Mouse (Mus musculus): ENCODE results near the gene Pwp2. TPM values are rescaled to one million over a fixed set of nuclear protein-coding genes. Genes with fewer than 3 reads are reported as not detected.
"Not testable (repeated sequence)": the region's sequence is repeated elsewhere in the genome, so short reads cannot be mapped to it uniquely, and the experiment has no call there.

Pwp2 gene
- polyA plus RNA-seq, 1 experiment = 7.9 TPM

DNA sequence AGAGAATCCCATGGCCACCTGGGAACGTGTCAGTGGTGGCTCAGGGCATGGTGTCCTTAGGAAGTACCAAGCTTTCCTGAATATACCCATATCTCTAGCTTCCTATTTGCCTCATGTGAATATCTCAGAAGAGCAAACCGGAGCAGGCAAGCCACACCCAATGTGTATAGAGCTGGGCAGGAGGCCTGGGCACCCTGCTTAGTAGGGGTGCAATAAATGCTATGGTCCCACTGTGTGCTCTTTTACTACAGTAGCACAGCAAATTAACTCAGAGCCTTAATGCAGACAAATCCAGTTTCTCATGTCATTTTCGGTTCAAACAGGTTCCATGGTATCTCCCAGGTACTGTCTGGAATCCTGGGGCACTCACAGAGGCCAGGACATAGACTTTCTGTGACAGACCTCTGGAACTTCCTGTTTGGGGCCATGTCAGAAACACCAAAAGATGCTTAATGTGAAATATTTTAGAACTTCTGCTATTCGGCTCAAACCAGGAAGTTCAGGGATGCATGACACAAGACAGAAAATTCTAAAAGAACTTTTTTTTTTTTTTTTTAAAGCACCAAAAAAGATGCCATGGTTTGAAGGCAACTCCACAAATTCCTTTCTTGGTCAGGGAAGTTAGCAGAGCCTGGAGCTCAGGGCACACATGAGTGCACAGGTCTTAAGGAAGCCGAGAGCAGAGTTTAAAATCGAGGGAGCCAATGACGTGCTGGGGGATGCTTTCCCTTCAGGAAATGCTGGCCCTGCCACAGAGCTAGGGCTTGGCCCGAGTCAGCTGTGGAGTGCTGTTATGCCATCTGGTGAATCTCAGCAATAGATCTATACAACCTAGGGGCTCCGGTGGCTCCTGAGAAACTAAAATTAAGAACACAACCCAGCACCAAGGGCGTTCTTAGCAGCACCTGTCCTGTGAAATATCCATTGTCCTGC lies 35.8 kb downstream of the Pwp2 start:
- no peak for DNase-seq (ENCODE audit: low read depth, low spot score)
- 74% methylated on average over 10 of the region's 10 CpGs for WGBS

DNA sequence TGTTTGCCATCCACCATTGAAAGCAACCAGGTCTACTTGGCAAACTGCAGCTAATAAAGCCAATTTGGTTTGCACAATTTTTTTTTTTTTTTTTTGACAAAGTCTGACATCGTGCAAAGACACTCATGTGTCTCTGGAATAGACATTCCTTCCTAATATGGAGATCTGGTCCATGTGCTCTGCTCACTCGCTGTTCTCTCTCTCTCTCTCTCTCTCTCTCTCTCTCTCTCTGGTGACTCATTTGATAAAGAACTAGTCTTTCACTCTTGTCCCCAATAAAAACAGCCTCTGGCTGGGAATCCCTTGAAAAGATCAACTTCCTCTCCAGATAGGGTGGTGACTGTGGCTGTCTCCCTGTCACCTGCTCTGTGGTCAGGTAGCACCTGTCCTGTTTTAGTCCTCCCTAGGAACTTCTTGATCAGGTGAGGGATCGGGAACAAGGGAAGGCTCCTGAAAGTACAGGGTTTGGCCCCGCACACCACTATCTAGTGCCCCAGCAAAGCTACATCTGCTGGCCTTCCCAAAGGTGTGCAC lies 37.0 kb downstream of the Pwp2 start:
- 18% methylated on average over 4 of the region's 4 CpGs for WGBS
- DNase-seq (ENCODE audit: low read depth, low spot score) = no peak

DNA sequence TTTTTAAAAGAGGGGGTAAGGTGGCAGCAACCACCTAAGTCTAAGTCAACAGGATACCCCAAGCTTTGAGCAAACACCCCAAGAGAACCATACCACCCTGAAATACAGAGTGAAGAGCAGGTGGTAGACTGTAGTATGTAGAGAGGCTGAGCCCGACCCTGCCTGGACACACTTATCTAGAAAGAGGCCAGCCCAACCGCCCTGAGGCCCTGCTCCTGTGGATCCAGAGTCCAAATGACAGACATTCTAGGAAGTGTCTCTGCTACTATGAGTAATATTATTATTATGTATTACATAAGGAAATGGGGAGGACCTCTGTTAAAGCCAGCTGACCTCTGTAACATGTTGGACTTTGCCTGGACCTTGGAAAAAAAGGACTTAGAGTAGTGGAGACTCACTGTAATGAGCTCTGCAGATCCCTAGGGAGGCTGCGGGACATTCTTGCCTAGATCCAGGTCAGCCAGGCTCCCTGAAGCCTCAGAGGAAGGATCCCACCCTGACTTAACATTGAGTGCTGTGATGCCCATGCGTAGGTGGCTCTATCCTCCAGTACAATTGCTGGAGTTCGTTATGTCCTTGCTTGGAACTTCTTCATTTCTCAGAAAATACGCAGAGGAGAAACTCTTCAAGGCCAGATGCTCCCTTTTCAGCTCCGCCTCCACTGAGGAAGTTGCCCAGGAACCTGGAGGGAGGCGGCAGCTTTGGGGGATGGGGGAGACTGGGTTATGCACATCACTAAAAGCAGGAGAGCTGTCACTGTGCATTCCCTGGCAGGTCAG lies 41.0 kb downstream of the Pwp2 start:
- 45% methylated on average over 8 of the region's 8 CpGs for WGBS
- DNase-seq (ENCODE audit: low read depth, low spot score) = no peak

DNA sequence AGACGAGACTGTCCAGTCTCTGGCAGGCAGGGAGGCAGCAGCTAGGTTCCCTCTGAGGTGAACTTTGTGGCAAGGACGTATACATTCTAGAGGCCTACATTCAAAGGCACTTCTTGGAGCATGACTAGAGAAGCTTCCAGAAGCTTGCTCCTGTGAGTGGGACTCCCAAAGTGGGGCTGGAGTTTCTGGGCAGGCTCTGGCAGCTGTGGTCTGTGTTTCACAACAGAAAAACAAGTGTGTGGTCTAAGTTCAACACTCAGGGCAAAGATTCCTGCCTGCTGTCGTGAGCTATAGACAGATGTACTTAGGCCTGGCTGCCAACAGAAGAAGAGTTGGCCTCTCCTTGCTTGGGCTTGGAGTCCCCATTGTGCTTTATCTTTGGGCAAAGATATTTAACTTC lies 44.1 kb downstream of the Pwp2 start:
- WGBS = 77% methylated on average over 3 of the region's 3 CpGs
- DNase-seq (ENCODE audit: low read depth, low spot score) = no peak

DNA sequence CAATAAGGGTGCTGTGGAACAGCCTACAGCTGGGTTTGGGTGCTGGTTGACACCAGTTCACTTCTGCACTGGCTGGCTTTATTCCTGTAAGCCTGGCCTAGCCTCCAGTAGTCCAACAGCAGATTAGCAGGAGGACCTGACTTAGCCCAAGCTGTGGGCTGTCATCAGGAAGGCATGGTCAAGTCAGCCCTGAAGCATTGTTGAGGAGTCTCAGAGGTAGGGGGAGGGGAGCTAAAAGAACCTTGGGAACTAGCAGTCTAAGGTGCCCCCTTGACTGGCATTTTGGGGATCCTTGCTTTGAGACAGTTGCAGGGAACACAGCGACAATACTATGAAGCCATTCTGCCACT lies 44.7 kb downstream of the Pwp2 start:
- no peak for DNase-seq (ENCODE audit: low read depth, low spot score)
- 86% methylated on average over 1 of the region's 1 CpGs for WGBS

DNA sequence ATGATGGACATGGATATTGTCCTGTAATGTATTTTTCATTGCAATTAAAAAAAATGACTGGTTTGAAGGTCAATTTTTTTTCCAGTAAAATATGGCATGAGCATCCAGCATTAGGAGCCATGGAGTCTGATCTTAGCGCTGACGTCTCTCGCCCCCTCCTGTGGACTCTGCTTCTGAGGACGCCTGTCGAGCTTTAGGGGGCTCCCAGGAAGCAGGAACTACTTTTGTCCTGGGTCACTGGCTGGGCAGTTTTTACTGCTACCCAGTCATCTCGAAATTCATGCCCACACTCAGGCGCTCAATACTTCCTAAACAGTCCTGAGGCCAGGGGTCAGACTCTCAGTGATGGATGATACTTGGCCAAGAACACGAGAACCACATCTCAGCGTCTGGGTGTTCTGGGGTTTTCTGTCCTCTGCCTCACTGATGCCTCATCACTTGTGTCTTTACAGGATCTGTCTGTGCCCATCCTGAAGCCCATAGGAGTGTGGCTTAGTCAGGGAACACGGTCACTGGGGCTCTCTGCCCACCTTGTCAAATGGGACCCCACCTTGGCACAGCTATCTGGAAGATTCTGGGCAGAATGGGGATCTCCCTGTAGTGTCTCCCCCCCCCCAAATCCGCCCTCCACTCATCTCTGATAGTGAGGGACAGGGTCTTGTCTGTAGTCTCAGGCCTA lies 45.2 kb downstream of the Pwp2 start:
- no peak for DNase-seq (ENCODE audit: low read depth, low spot score)
- WGBS = 81% methylated on average over 11 of the region's 11 CpGs

DNA sequence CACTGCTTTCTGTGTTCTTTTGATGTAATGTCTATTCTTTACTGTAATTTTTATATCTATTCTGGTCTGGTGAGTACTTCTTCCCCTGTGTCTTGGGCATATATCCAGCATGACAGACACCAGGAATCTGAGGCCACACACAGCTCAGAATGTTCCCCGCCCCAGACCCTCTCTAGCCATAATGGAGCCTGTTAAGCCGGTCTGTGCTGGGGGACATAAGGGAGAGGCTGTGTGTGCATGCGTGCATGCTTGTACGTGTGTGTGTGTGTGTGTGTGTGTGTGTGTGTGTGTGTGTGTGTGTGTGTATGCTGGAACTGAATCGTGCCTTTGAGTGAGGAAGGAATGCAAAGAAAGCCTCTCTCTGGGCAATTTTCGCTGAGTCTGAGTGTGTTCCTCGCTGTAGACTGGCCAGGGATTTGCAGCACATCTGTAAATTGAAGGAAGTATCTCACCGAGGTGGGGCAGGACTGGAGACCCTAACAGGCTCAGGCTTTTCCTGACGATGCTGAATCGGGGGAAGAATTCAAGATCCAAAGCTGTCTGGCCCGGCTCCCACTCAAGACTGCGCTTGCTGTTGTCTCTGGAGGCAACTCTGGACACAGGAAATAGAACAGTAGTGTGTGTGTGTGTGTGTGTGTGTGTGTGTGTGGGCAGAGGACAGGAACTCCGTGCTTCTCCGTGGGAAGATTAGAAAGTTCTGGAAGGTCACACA lies 46.0 kb downstream of the Pwp2 start:
- 37% methylated on average over 14 of the region's 14 CpGs for WGBS
- no peak for DNase-seq (ENCODE audit: low read depth, low spot score)

DNA sequence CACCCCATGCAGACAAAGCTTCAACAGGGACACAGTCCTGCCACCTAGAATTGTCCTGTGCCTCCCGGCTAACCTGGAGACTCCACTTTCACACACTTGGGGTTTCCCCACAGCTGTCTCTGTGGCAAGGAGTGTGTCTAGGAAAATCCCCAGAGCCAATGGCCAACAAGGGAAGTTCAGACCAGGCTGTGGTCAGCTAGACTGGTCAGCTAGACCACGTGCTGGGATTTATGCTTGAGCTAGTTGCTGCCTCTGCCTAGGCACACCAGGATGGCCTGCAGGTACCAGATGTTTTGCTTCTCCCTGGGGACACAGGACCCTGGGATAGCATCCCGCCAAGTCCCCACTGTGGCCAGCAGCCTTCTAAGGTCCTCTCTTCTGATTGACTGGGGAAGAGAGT lies 47.8 kb downstream of the Pwp2 start:
- DNase-seq (ENCODE audit: low read depth, low spot score) = no peak
- WGBS = 82% methylated on average over 3 of the region's 3 CpGs

DNA sequence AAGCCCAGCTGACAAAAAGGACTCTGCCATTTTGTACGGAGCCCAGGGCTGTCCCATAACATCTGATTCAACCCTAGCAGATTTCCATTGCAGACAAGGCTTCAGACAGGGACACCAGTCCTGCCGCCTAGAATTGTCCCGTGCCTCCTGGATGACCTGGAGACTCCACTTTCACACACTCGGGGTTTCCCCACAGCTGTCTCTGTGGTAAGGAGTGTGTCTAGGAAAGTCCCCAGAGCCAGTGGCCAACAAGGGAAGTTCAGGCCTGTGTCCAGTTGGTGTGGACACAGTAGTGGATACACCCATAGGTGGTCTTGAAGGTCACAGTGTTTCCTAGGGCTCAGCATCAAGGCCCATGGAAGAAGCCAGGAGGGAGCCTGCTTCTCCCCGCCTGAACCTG lies 49.0 kb downstream of the Pwp2 start:
- 74% methylated on average over 5 of the region's 5 CpGs for WGBS
- no peak for DNase-seq (ENCODE audit: low read depth, low spot score)

DNA sequence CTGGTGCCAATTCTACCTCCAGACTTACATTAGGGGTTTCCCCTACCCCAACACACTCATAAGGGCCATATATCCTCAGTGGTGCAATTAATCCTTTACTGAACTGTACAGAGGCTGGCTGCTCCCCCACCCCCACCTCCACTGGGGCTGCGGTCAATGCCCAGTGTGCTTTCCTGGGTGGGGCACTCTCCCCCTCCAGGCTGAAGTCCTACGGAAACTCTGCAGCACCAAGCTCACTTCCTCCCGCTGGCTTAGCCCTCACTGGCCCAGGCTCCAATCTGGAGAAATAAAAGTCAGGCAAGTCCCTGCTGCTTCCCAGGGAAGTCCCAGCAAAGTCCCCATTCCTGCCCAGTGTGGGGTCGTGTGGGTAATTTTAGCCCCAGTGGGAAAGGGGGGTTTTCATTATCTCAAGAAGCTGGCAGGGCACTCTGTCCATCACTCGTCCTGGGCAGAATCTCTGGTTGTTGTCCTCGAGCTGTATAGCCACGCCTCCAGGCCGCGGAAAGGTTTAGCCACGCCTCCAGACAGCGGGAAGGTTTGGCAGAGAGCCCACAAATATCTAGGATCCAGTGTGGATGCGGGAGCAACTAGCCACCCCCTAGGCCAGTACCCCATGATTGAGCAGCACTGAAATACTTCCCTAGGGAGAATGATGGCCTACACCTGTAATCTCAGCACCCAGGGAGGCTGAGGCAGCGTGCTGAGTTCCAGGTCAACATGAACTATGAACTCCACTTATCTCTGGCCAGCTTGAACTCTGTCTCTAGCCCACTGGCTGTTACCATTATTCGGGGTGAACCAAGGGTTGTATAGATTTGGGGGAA lies 49.8 kb downstream of the Pwp2 start:
- 10% methylated on average over 14 of the region's 14 CpGs for WGBS
- DNase-seq (ENCODE audit: low read depth, low spot score) = no peak

DNA sequence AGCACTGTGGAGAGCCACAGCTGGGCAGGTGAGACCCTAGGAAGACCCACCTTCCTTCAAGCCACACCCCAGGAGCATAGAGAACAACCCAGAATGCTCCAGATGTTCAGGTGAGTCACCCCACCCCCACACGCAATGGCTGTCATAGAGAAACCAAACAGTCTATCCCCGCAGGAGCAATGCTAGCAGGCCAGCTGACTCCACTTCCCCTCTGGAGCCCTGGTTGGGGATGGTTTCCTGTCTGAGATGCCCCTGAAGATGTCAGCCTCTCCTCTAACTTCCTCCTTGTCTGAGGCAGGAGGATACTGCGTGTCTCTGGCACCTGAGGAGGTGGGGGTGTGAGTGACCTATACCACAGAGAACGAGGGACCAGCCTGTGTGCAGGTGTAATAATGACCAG lies 50.5 kb downstream of the Pwp2 start:
- no peak for DNase-seq (ENCODE audit: low read depth, low spot score)
- WGBS = 43% methylated on average over 4 of the region's 4 CpGs

DNA sequence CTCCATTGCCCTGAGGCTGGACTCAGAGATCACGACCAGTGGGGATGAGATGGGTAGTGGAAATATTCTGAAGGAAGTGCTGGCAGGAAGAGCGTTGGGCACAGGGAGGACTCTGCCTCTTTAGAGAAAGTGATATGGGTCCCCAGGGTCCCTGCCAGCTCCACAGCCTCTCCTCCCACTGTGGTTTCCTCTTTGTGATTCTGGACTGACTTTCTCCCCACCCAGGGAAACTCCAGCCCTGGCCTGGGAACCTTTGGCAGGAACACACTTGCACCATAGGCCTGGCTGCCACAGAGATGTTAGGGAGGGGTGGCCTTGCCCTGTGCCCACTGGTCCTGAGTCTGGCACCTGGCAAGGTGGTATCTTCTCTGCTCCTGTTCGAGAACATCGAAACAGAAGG lies 55.0 kb downstream of the Pwp2 start:
- 79% methylated on average over 4 of the region's 4 CpGs for WGBS
- no peak for DNase-seq (ENCODE audit: low read depth, low spot score)

DNA sequence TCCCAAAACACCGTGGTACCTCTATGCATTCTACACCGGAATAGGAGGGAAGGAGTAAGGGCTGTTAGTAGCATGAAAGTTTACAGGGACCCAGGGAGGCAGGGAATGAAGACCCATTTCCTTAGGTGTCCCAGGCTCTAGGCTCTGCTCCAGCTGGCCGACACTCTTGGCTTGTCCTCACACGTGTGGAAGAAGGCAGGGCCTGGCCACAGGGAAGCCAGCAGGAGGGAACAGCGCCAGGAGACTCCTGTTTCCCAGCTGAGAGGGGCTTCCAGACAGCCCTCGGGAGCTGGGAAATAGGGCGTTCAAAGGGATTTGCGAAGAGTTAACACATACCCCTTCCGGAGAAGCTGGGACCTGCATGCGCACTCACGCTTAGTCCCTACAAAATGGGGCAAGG lies 55.5 kb downstream of the Pwp2 start:
- DNase-seq (ENCODE audit: low read depth, low spot score) = no peak
- WGBS = 68% methylated on average over 11 of the region's 11 CpGs

DNA sequence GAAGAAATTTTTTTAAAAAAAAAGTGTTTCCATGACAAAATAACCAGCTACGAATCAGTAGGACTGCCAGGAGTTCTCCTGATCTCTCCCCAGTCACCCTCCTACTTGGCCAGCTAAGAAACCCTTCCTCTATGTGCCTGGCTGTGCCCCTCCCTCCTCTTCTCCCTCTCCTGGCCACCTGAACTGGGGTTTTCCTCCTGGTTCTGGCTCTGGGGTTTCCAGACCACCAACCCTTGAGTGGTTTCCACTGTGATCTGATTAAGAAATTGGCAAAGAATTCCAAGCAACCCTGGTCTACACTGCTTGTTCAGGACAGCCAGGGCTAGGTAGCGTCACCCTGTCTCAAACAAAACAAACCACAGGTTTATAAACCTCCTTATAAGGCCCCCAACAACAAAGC lies 56.3 kb downstream of the Pwp2 start:
- WGBS = 89% methylated on average over 2 of the region's 2 CpGs
- DNase-seq (ENCODE audit: low read depth, low spot score) = no peak

DNA sequence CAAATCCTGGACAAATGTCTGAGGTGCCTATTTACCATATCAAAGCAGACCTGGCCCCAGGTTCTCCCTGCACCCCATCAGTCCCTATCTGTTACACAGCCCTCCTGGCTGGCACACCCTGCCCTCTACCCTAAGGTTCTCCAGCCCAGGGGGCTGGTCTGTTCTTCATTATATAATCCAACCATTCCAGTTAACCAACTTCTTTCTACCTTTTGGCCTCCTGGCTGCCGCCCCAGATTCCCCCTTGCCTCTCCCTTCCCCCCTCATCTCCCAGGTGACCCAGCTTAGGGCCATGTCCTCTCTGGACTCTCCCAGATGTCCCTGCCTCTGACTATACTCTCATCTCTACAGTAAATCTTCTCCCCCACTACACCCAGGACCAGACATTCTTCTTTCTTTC lies 57.0 kb downstream of the Pwp2 start:
- 80% methylated on average over 1 of the region's 1 CpGs for WGBS
- no peak for DNase-seq (ENCODE audit: low read depth, low spot score)

DNA sequence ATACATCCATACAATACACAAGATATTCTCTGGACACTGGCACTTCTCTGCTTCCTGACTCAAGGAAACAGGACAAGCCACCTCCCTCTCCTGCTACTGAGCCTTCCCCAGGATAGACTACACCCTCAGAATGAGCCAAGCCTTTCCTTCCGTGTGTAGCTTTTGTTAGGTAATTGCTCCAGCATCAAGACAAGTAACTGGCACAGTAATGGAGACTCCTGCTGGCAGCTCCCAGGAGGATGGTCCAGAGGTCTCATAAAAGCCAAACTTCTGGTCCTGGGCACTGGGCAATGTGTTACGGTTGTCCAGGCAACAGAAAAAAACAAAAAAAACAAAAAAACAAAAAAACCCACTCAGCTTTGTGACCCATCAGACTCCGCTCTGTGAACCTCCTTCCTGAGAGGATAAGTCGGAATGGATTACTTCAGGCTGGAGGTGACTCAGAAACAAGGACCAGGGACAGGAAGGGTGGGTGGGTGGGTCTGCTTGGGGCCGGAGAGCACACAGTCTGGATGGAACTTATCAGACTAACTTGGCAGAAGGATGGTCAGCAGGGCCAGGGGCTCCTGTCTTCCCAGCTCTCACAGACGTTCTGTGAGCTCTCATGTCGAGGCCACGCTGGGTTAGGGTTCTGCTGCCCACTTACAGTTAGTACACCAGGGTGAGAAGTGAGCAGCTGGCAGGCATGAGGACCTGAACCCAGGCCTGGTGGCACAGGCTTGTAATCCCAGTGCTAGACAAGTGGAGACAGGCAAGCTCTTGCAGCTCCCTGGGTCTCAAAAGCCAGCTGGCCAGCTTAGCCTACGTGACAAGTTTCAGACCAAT lies 57.7 kb downstream of the Pwp2 start:
- no peak for DNase-seq (ENCODE audit: low read depth, low spot score)
- WGBS = 74% methylated on average over 9 of the region's 9 CpGs

DNA sequence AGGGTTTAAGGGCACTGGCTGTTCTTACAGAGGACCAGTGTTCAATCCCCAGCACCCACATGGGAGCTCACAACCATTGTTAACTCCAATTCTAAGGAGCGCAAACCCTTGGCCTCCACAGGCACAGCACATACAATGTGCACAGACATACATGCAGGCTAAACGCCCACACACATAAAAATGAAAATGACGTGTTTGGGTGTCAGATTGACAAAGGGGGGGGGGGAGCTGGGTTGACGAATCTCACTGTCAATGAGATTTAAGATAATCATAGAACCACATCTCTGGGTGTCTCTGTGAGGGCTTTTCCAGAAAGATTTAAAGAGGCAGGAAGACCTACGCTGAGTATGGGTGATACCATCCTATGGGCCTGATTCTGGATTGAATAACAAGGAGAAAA lies 58.6 kb downstream of the Pwp2 start:
- WGBS = 96% methylated on average over 5 of the region's 5 CpGs

DNA sequence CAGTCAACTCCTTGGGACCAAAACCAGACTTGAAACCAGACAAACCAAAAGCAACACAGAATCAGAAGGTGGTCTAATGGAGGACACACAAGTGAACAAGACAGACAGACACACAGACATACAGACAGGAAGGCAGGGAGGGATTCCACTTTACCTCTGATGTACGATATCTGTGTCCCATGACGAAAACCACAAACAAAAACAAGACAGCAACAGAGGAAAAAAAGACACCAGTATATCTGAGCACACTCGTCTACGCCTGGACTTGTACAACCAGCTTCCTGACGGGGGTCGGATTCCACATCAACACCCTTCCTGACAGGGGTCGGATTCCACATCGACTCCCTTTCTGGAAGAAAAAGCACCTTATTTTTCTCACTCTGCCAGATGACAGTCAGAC lies 59.9 kb downstream of the Pwp2 start:
- WGBS = 83% methylated on average over 8 of the region's 8 CpGs
- DNase-seq (ENCODE audit: low read depth, low spot score) = not testable (repeated sequence)

More for the DNA sequence above, 58.6 kb downstream of the Pwp2 start:
- no peak for DNase-seq (ENCODE audit: low read depth, low spot score)
